Mouse (Mus musculus): ENCODE measurements around the gene Fcrl5.

Gene Fcrl5

DNA sequence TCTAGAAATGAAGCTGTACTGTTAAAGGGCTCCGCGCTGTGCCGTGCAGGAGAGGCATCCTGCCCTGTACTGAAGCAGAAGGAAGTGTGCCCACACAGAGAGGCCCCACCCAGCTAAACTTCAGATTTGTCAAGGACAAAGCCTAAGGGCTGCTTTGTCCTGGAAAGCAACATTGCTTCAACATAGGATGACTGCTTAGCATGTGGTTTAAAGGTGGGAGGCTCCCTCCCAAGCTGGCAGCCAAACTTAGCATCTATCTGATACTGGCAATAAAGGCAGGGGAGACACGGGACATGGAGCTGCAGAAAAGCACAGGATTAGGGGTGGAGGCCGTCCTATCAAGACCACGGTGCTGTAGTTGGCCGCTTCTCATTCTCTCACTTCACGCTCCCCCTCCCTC lies 65.6 kb downstream of the Fcrl5 start:
- no peak for DNase-seq

DNA sequence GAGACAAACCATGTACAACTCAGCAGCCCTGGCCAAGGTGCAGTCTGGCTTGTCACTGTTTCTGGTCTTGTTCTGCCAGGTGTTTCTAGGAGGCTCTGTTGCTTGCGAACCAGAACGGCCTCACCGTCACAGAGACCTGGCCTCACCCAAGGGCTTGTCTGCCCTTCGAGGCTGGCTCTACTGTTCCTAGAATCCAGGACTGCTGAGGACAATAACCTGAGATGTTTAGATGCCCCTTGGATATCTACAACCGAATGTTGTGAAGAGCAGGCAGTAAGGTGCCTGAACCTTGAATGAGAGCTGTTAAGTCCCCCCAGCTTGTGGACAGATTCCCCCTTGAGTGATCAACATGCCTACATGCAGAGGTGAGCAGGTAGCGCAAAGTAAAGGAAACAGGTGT lies 67.2 kb downstream of the Fcrl5 start:
- no peak for DNase-seq

DNA sequence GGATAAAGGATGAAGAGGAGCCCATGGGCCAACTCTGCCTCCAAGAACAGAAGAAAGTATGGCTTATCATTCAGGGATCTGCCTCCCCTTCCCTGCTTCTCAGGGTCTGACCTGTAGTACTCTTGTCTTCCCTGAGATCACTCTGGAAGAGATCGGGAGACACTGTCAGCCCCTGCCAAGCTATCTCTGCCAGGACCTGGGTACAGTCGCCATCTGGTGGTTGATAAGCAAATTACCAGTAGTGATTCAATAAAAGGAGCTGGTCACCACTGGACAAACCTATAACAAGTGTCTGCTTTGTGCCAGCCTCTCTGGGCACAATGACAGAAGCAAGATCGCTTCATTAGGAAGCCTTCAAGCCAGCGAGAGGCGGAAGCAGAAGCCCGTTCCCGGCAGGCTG lies 68.8 kb downstream of the Fcrl5 start:
- DNase-seq: no peak

DNA sequence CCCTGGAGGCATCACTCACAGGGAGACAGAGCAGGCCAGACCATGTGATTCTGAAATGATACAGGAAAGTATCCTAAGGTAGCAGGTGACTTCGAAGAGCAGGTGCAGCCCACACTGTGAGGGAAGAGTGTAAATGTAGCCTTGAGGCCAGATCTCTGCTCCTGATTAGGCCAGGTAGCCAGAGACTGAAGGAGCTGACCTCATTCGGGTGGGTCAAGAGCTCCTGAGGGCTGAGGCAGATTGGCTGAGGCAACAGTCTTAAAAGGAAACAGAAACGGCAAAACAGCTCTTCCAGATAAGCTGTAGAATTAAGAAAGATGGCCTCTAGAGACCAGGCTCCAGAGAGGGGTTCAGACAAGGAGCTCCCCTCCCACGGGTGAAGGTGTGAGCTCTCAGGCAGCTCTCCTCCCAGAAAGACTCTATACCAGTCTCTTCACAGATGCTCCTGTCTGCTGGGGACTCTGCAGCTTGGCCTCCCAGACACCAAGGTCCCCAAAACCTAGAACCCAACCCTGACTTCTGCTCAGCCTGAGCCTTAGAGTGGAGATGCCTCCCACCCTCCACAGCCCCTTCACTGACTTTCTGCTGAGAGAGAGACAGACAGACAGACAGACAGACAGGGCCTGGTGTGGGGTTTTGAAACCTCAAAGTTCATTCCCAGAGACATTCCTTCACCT lies 69.3 kb downstream of the Fcrl5 start:
- no peak for DNase-seq

DNA sequence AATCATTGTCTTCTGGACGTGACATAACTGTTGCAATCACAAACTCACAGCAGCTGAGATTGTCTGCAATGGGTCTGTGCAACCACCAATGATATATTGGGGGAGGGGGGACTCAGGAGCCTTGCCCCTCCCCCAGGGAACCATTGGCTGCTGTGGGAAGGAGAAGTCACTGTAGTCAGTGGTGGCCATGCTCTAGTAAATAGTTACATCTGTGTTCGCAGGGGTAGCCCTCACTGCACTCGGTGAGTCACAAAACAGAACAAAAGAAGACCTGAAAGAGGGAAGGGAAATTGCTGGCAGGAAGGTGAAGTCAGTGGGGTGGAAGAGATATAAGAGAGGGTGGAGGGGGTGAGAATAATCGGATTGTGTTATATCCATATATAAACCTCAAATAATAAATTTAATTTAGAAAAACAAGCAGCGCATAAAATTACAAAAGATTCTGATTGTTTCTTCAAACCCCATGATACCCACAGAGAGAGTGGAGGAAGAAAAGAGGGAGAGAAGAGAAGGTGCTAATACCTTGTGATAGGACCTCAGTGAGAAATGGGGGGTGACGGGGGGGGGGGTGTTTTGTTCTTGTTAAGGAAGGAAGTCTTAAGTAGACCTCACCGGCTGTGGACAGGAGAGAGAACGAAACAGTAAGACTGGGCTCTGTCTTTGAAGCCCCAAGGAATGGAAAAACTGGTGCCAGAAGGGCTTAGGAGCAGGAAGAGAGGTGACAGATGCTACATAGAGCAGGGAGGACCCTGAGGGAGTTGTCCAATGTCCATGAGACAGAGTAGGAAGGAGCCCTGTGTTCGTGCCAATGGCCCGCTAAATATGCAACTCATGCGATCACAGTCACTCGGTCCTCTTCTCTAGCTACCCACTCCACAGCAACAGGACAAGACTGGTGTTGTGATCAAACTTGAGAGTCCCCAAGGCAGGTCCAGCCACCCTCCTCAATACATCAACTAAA lies 71.2 kb downstream of the Fcrl5 start:
- no peak for DNase-seq

DNA sequence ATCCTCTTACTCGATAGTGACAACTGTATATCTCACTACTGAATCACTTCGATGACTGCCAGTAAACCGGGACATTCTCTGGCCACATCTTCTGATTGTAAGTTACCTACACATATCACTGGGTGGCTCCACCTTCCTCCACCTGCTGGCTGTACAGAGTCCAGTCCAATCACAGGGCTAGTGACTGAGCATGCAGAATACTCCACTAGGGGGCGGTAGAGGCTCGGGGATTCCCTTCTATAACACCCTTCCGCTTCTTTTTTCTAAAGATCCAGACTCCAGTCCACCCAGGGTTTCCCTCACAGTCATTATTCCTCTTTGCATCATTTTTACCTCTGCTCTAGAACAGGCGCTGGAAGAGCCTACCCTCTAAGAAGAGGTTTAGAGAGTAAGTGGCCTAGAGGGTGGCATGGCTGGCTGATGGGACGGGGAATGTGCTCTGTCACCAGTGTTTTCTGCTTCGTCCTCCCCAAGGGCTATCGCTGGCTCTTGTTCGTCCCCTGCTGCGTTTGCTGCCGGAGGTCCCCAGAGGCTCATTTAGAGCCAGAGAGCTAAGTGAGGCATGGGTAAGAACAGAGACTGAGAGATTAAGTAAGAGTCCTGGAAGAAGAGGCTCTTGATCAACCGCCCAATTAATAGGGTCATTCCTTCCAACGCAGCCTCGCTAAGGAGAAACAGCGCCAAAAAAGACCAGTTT lies 72.8 kb downstream of the Fcrl5 start:
- peak; percentile 90 for DNase-seq

DNA sequence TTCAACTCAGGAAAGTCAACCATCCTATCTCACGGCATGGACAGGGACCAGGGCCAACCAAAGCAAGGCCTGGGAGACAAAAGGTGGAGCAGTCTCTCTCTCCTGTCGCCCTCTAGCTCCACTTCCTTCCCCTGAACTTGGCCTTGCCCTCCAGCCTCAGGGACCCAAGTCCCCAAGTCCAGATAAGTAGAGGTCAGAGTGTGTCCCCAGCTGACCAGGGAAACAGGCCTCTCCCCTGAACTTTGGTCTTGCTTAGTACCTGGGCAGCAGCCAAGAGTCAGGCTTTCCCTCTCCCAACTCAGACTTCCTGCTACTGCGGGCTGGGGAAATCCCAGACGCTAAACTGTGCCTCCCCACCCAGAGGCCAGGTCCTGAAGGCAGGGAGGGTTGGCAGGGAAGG lies 73.5 kb downstream of the Fcrl5 start:
- DNase-seq: no peak

DNA sequence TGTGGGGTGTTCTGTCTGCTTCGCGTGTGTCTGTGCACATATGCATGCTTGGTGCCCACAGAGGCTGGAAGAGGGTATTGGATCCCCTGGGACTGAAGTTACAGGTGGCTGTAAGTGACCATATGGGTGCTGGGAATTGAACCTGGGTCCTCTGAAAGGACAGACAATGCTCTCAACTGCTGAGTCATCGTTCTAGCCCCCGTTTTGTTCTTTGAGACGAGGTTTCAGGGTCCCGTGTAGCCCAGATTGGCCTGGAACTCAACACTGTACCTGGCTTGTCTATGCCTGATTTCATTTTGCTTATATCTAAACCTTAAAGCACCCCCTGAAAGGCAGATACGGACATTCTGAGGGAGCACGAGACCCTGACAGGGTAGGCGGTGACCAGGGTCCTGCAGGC lies 75.3 kb downstream of the Fcrl5 start:
- no peak for DNase-seq

DNA sequence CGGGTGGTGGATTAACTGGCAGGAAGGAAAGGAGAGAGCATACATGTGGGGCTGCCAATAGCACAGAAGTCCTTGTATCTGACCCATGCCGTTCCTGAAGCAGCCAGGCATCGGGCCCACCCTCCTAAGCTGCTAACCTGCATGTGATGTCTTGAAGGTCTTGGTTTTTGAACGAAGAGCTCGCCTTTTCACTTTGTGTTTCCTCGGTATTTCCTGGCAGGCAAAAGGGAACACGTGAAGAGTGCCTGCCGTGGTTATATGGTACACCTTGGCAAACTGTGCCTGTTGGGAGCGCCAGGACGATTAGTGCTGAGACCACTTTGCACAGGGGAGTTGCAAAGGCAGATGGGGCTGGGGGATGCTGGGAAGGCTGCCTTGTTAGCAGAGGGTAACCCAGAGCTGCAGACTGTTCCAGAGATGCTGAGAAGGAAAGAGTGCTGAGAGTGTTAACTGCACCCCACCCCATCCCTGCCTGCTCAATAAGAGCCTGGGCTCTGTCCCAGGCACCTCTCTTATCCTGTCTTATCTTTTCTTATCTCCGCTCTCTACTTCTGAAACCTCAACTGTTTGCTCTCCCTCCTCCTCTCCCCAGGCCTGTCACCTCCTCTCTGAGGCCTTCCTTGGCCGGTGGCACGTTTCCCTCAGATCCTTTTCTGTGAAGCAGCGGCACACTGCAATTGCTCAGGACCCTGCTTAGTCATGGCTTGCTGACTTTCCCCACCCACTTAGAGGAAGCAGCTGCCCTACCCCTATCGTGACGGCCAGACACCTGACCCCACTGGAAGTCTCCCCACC lies 76.6 kb downstream of the Fcrl5 start:
- no peak for DNase-seq

DNA sequence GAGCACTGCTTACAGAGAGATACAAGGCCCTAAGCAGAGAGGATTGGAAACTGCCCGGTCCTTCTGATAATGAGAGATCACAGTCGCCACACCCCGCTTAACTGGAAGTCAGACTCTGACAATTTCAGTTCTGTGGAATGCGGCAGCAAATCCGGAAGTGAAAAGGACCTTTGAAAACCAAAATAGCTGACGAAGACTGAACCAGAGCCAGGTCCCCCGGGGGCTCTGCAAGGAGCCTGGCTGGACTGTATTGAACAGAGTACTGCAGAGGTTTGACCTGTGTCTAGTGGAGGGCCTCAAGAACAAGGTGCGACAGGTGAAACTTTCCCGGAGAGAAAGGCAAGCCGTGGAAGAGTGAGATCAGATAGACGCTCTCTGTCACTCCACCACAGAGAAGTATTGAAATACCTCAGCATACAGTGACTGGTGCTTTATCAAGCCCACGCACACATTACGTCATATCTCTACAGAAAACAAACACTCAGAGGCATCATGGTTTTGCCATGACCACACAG lies 80.1 kb downstream of the Fcrl5 start:
- no peak for DNase-seq

DNA sequence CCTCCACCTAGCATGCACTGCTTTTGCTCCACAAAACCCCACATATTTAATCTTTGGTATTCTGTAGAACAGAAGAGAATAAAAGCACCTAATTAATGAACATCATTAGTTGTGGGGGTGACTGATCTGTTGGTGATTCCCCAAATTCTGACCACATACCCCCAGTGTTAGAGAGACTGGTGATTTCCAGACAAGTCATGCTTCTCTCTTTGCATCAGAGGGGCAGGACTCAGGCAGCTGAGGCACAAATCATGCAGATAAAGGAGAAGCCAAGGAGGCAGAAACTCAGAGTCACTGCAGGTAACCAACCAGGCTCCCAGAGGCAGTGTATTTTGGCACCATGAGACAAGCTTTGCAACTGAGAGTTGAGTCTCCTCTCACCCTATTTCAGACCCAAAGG lies 82.9 kb downstream of the Fcrl5 start:
- DNase-seq: no peak

DNA sequence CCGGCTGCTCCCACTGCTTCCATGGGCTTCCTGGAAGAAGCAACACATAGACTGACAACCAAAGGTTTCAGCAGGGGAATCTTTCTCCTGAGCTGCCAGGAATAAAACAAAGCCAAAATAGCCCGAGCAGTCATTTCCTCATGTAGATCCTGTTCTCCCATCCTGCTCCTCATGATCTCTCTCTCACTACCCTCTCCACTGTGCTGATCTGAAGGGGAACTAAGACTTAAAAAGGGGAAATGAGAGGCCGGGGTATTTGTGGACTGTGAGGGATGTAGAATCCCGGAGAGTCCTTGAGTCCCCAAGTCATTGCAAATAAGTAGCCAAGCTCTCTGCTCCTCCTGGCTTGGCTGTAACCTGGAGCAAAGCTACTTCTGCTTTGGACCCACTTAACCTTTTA lies 85.6 kb downstream of the Fcrl5 start:
- no peak for DNase-seq

DNA sequence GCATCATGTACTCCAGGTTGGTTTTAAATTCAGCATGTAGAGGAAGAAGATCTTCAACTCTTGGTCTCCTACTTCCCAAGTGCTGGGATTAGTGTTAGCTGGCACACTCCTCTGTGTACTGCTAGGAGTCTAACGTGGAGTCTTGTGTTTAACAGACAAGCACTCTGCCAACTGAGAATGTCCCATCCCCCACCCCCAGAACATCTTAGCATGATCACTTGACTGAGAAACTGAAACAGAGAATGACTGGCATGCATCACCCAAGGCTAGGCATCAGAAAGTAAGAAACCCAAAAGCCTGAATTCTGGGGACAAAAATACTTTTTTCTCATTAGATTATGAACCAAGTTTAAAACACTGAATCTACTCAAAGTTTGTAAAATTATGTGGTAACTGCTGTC lies 86.3 kb downstream of the Fcrl5 start:
- DNase-seq: no peak

DNA sequence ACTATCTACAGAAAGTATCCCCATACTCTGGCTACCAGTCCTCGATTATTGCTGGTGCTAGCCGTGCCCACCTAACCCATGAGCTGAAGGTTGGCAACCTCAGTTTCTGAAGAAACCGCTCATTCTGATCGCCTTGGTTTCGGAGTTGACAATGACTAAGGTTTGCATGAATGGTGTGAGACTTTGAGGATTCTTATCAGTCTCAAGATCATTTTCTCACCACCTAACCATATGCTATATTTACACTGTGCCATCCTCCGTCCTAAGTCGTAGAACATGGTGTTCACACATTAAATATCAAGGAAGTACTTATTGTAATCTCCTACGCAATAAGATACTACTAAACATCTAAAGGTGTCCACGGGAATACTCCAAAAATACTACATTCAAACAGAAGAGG lies 88.1 kb downstream of the Fcrl5 start:
- DNase-seq: no peak

DNA sequence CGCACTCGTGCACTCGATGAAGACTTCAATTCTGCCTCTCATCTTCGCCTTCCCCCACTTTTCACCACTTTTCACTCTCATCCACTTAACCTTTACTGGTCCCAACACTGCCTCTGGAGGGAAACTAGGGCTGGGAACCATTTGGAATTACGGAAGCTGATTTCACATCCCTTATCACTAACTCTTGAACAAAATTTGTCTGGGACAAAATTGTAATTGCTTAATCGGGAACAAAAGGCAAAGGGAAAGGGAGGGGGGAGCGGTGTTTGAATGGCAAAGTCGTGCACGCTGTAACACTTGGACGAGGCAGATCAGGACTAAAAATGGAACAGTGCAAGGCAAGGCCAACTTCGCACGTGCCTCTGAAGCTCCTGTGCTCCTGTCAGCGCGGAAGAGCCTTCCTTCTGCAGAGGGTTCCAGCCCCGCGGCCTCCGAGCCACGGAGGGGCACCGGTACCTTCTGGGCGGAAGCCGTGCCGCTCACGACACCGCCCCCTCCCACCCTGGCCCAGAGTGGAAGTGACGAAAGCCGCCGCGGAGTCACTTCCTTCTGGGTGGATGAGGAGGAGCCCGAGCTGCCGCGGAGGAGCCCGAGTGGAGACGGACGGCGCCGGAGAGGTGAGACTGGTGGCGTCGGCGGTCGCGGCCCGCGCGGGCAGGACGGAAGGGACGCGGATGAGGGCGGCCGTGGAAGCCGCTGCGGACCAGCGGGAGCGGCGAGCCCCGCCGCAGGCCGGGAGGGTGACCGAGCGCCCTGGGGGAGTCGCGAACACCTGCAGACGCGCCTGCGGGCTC lies 89.7 kb downstream of the Fcrl5 start, which contains the start of gene Etv3:
Gene Etv3, plus strand, starts transcription at position 365 of the 794 bp plus-strand sequence.
- peak; percentile 94 for DNase-seq

DNA sequence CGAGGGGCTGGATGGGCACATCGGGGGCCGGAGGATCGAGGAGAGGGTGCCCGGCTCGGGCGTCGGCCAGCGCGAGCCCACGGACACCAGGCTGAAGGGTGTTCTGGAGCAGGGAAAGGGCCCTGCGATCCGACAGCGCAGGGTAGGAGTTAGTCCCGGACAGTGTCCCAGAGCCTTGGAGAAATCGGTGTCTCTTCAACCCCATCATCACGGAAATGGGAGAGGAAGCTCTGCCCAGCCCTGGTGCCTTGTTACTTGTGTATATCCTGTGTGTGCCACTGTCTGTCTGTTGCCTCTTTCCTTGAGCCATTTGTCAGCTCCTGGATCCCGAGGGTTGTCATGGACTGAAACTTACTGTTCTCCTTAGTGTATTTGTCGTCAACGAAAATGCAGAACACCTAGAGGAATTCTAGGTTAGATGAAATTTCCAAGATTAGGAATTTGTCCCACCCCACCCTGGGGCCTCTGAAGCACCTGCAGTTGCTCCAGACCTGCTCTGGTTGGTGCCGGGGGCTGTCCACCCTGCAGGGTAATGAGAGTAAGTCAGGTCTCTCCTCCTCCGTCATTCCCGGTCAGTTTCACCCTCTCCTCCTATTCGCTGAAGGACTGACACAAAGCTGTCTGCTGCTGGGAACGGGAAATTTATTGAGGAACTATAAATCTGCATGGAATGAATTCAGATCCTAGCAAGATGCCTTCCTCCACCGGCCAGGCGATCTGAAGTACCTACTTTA lies 90.4 kb downstream of the Fcrl5 start:
- no peak for DNase-seq

DNA sequence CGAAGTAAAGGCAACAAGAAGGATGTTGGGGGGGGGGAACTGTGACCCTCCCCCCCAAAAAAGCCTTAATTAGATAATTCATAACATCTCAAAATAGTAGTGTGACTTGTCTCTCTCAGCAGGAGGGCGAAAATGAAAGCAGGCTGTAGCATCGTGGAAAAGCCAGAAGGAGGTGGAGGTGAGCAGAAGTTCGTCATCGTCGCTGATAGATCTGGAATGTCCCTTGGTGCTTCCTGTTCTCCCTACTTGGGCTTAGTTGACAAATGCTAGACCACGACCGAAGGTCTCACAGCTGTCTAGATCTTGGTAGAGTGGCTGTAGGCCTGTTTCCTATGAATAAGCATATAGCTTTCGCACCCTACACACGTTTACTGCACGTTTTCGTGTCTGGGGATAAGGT lies 91.6 kb downstream of the Fcrl5 start:
- peak; percentile 29 for DNase-seq

DNA sequence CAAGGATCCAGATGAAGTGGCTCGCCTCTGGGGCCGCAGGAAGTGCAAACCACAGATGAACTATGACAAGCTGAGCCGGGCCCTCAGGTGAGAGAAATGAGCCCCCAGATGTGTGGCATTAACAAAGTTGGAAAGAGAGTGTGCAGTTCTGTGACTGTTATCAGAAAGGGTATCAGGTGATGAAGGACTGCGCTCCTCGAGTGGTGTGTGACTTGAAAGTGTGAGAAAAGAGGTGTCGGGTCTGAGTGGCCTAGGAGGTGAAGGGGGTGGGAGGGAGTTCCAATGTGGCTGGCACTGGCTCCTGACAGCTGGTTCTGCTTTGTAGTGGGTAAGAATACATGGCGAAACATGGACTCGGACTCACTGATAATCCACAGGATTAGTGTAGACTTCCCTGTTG lies 92.4 kb downstream of the Fcrl5 start:
- DNase-seq: no peak

DNA sequence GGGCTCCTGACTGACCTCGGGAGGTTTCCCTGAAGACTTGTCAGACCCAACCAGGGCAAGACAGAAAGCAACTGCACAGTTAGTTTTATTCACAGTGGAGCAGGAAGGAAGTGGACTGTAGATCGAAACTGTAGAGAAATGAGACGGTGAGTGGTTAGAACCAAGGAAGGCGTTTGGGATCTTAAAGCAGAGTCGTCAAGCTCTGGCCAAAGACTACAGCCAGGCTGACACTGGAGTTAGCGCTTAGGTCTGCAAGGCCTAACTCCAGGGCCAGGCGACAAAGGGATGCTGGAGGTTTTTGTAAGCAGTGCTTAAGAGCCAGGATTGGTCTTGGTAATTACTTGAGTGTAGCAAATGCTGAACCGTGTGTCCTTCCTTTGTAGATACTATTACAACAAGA lies 93.3 kb downstream of the Fcrl5 start:
- no peak for DNase-seq

DNA sequence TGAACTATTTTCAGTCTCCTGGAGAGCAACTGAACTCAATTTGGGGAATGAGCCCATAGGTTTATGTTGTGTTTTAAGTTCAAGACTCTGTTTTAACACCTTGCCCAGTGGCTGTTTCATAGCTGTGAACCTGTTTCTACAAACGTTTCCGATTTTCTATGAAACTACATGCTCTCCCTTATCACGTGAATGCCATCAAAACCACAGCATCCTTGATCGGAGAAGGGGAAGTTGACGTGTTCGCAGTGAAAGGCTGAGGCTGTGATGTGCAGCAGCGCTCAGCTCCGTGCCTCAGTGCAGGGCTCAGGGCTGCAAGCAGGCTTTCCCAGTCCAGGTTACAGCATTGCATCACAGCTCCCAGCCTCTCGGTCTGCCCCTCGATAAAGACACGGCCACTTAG lies 94.0 kb downstream of the Fcrl5 start:
- DNase-seq: peak; percentile 69

DNA sequence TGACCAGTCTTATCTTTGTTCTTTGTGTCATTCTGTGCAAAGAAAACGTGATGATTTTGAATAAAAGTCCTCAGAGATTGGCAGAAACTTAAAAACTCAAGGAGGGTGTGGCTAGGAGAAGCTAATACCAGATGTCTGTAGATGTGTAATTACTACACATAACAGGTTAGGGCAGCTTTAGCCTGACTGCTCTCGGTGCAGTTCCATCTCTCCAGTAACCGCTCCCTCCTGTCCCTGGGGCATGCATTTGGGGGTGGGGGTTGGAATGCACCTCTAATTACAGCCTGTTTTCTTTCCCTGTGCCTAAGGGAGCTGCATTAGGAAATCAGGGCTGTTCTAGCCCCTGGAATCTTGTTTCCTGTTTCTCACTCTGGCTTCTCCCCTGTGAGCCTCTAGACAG lies 94.7 kb downstream of the Fcrl5 start:
- no peak for DNase-seq
